Mouse (Mus musculus) E14TG2a.4 (cell line): ENCODE data around the gene Sar1b.

Source experiments
- CTCF ChIP-seq: conservative IDR thresholded peaks from 2 replicates; pipeline ENCODE4 v1.5.1; 2014; ENCODE audit warnings: low read length
- NANOG ChIP-seq: IDR thresholded peaks from 2 replicates; pipeline ENCODE4 v1.6.1; 2014; ENCODE audit warnings: borderline replicate concordance, low read length, mixed read lengths
- POU5F1 ChIP-seq: IDR thresholded peaks from 2 replicates; pipeline ENCODE4 v1.6.1; 2014; ENCODE audit warnings: low read length, borderline replicate concordance

GRCm38 (mm10) chr11:51721066-51721465 lies 42.4 kb upstream of the Sar1b start:
- TF ChIP-seq CTCF (no peak), NANOG (no peak), POU5F1 (no peak)
